Mouse (Mus musculus): ENCODE data around the gene Sbf1.
A peak's percentile ranks its signal among the peaks of the same experiment; 100 is the strongest.

Sbf1 gene

DNA sequence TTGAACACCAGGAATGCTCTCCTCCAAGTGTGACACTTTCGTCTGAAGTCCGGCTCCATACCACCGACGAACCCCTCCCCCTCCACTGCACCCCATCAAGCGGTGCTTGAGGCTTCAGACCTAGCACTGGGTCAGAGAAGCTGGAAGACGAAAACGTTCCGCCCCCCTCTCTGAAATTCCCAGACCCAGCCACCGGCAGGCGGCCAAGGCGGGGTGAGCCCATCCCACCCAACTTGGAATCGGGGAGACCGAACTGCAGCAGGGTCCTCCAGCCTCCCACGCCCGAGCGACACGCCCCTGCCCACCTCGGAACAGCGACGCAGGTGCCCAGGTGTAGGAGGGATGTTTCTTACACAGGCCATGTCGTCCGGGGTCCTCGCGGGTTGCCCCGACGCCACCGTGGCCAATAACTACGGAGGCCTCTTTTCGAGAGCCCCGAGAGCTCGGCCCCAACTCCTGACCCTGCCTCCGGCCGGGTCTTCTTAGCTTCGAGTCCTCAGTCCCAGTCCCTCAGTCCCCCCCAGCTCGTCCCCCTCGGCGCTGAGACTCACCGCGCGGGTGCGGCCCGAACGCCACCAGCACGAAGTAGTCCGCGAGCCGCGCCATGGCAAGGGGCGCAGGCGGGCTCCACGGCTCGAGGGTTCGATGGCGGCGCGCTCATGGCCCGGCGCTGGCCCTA lies 461 bp downstream of the Sbf1 start:
- peak; percentile 49 for DNase-seq

- no peak for DNase-seq
These were observed 1.0 kb downstream of the Sbf1 start for GRCm38 (mm10) chr15:89314107-89314506.

GRCm38 (mm10) chr15:89313359-89313758 lies 1.8 kb downstream of the Sbf1 start:
- peak; percentile 43 for DNase-seq

DNA sequence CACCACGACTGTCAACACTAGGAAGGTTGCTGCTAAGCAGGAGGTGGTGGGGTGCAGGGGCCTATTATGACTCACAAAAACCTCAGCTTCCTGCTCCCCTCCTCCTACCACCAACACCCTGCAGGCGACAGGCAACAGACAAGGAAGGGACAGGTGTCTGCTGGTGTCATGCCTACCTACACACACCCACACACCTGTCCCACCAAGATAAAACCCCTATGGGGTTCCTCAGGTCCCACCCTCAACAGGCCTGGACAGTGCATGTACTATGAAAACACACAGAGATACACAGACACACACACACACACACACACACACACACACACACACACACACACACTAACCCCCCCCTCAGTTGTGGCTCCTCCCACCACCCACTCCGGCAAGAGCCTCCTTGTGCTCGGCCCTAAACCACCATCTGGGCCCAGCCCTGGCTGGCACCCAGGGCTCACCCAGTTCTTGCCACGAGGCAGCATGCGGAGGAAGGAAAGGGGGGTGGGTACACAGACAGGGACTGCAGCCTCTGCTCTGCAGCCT lies 5.1 kb downstream of the Sbf1 start:
- peak; percentile 63 for DNase-seq

DNA sequence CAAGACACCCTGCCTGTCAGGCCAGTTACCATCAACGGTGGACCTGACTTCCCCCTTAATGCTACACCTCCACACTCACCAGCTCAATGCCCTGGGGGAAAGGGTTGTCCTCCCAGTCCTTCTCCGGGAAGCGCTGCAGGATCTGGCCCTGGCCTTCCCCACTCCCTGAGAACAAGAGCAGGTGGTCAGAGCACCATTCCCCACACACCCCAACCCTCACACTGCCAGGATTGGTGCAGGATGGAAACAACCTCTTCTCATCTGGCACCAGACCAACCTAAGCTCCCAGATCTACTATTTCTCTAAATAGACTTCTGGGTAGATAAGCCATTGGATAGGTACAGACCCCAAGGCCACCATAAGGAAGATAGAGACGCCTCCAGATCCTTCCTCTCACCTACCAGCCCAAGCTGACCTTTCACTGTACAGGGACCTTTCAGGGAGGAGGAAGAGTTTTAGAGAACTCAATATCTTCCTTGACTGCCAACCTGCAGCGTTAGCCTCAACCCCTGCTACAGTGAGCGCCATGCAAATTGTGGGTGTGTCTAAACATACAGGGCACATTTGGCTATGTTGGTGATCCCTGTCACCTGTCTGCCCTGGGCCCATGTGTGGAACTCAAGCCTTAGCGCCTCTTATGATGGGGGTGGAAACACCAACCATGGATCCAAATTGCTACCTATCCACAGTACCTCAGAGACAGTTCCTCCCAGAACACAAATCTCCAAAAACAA lies 6.5 kb downstream of the Sbf1 start:
- peak; percentile 47 for DNase-seq

GRCm38 (mm10) chr15:89307461-89307860 lies 7.7 kb downstream of the Sbf1 start:
- no peak for DNase-seq

DNA sequence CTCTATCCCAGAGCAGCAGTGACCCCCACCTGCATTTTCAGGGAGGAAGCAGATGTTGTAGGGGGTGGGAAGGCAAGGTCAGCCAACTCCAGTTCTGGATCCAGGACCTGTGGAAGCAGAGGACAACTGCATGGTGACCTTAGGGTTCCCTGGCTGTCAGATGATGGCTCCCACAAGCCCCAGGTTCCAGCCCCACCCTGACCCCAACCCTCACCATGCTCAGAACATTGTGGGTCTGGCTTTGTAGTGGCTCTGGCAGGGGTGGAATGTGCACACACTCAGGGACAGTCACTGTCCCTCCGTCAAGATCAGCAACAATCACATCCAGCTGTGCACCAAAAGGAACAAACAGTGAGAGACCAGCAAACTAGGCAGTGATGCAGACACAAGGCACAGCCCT lies 9.1 kb downstream of the Sbf1 start:
- DNase-seq: peak; percentile 5

GRCm38 (mm10) chr15:89300600-89300999 lies 14.5 kb downstream of the Sbf1 start:
- no peak for DNase-seq

GRCm38 (mm10) chr15:89300180-89300579 lies 14.9 kb downstream of the Sbf1 start:
- no peak for DNase-seq

- DNase-seq: no peak
These were observed 17.4 kb downstream of the Sbf1 start for GRCm38 (mm10) chr15:89297695-89298094.

DNA sequence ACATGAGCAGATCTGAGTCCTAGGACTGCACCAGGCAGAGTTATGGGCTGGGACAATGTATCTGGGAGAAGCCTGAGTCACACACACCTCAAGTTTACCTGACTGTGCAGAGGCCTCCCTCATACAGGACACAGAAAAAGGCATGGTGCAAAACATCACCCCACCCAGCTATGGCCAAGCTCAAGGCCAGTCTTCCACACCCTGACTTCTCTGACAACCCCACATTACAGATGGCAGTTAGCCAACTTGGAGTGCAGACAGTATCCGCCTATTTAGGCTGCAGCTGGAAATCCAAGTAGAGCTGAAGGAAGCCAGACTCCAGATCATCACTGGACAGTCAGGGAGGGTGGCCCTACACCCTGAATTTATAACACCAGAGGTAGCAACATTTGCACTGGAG lies 18.6 kb downstream of the Sbf1 start:
- DNase-seq: no peak

GRCm38 (mm10) chr15:89295580-89296165 lies 19.4 kb downstream of the Sbf1 start:
- no peak for DNase-seq

DNA sequence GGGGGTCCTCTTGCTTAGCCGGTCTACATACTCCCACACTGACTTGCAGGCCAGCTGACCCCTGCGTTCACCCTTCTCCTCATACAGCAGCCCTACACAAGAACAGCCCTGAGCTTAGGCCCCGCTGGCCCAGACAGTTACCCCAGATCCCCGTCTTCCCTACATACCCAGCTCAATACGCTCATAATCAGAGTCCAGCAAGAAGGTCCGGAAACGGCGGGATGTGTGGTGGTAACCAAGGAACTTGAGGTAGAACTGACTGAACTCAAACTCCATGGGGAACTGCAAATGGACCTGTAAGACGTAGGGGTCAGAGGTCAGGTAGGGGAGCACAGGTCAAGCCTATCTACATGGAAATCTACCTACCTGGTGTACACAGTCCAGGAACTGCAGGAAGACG lies 21.3 kb downstream of the Sbf1 start:
- DNase-seq: no peak

DNA sequence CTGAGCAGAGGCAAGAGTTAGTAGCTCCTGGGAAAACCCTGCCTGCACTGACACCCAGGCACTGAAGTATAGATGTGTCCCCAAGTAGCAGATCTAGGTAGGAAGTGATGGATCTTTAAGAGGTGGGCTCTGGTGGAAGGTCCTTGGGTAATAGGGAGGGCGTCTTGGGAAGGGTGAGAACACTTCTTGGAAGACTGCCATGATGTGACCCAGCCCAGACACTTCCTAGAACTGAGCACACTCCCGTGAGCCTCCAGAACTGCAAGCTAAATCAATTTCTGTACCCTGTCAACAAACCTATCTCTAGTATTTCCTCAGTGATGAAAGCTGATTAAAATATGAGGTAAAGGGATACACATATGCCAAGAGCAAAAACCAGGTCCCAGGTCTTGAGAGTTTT lies 22.3 kb downstream of the Sbf1 start:
- DNase-seq: no peak

DNA sequence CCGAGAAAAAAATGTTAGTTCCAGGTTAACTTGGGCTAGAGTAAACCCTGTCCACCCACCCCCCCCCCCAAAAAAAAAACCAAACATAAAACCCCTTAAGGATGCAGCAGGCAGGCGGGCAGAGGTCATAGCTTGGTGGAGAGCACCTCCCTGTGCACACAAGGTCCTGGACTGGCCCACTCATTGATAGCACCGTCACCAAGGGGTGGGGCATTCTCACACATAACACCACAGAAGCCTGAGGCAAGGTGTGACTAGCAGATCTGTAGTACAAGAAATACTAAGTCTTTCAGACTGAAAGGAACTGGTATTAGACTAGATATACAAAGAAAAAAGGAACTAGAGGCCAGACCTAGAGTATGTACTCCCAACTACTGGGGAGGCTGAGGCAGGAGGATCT lies 23.6 kb downstream of the Sbf1 start:
- no peak for DNase-seq

GRCm38 (mm10) chr15:89289455-89289854 lies 25.7 kb downstream of the Sbf1 start:
- no peak for DNase-seq

DNA sequence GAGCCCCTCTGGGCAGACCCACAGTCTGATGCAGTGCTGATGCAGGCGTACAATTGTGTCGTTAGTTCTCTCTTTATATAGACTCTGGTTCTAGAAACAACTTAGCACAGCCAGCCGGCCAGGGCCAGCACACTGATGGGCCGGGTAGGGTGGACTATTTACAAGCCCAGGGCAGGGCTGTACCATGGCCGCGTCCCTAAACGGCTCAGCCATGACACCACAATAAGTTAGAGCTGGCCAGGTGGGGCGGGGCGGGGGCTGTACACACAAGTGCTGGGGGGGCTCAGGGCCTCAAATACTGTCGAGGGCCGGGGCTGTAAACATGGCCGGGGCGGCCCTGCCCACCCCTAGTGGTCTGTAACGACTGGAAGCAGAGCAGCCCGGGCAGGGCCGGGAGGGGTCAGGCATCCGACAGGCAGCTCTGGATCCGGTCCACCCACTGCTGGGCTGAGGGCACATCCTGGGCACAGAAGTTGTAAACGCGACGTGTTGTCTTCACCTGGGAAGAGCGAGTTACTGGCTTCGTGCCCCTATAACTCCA lies 26.8 kb downstream of the Sbf1 start:
- no peak for DNase-seq

- DNase-seq: no peak
These were observed 28.5 kb downstream of the Sbf1 start for GRCm38 (mm10) chr15:89286582-89286981.

DNA sequence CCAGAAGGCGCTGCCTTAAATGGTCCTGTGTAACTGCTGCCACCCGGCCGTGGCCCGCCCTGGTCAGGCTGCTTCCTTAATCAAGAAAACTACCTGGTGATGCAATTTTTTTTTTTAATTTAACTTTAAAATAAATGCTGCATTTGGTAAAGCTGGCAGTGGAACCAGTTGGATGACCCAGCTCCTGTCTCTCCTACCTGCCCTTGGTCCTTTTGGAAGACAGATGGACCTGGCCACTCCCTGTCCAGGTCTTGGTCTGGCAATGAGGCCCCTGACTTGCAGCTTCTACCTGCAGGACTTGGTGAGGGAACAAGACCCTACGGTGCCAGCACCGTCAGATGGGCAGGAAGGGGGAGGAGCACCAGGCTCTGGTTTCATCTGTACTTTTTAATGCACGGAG lies 29.0 kb downstream of the Sbf1 start:
- DNase-seq: no peak

DNA sequence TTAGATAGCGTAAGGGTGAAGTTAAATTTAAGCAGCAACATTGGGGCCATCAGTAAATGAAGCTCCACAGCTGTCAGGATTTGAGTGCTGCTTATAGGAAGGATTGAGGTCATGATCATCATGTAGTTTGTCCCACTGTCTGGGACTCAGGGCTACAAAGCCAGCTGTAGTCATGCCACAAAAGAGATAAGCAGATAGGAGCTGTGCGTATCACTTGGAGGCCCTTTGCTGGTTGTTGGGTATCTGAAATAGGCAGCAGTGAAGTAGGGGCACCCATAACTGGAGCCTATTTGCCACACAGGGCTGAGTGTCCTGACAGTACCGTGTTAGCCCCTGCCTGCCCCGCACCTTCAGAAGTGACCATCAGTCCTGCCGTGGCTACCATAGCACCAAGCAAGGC lies 29.6 kb downstream of the Sbf1 start:
- no peak for DNase-seq

- no peak for DNase-seq
These were observed 30.1 kb downstream of the Sbf1 start for GRCm38 (mm10) chr15:89285004-89285403.

DNA sequence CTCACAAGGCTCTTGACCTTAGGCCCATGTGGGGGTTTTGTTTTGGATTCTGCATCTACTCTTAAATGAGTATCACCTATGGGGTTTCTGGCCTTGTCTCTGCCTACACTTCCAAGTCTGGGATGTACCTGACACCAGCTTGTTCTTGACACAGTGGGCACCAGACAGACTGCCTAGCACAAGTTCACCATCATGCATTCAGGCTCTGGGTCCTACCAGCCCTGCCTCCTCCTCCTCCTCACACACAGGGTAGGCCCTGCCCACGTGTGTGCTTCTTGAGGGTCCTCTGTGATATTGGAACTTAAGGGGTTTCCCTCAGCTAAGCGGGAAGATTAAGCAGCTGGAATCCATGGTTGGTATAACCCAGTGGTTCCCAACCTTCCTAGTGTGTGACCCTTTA lies 31.0 kb downstream of the Sbf1 start:
- no peak for DNase-seq

- no peak for DNase-seq
These were observed 32.6 kb downstream of the Sbf1 start for GRCm38 (mm10) chr15:89282546-89282945.

DNA sequence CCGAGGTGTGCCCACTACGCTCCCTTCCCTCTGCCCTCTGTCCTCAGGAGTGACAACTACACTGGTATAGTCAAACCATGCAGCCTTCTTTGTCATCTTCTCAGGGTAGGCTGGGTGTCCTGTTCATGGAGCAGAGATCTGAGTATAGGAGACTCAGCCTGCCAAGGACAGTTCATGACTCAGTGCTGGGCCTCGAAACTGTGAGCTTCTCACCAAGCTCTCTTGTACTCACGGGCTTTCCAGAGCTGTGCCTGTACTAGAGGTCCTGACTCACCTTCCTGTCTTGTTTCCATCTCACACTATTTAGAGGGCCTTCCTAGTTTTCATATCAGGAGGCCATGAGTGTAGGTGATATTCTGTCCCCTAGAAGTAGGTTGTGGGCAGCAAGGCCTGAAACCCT lies 37.7 kb downstream of the Sbf1 start:
- DNase-seq: no peak

Data from cerebellum, adult 8-10 months (tissue).